Mouse (Mus musculus) ES-Bruce4 (cell line): ENCODE measurements around the gene Sox18. TPM values are rescaled to one million over a fixed set of nuclear protein-coding genes. Genes with fewer than 3 reads are reported as not detected.

Source experiments
- H3K27ac ChIP-seq: 2 replicates; pipeline ENCODE4 v1.5.1; 2012; ENCODE audit warnings: low read length, inconsistent platforms; ENCODE audit not compliant: insufficient read depth
- H3K27me3 ChIP-seq: 2 replicates; pipeline ENCODE4 v1.6.1; 2012; ENCODE audit warnings: mild to moderate bottlenecking, low read length, inconsistent platforms; ENCODE audit not compliant: control insufficient read depth, poor library complexity, insufficient read depth, severe bottlenecking
- H3K36me3 ChIP-seq: 2 replicates; pipeline ENCODE4 v1.6.1; 2012; ENCODE audit warnings: inconsistent platforms, mild to moderate bottlenecking, low read length, moderate library complexity; ENCODE audit not compliant: control insufficient read depth, poor library complexity, insufficient read depth, severe bottlenecking
- H3K4me1 ChIP-seq: one replicate; pipeline ENCODE4 v1.8.1; 2011; ENCODE audit warnings: low read length; ENCODE audit not compliant: control insufficient read depth, insufficient read depth
- H3K4me3 ChIP-seq: 2 replicates; pipeline ENCODE4 v1.5.1; 2011; ENCODE audit warnings: low read depth, mild to moderate bottlenecking, low read length
- H3K9ac ChIP-seq: 2 replicates; pipeline ENCODE4 v1.6.1; 2012; ENCODE audit warnings: low read depth, mild to moderate bottlenecking, inconsistent platforms; ENCODE audit not compliant: poor library complexity, severe bottlenecking
- H3K9me3 ChIP-seq: replicated peaks from 2 replicates; pipeline ENCODE4 v1.6.1; 2012; ENCODE audit warnings: mild to moderate bottlenecking, low read length, inconsistent platforms; ENCODE audit not compliant: control insufficient read depth, poor library complexity, insufficient read depth, severe bottlenecking
- CTCF ChIP-seq: IDR thresholded peaks from one replicate; pipeline ENCODE4 v1.8.1; 2011; ENCODE audit warnings: low read depth, low read length
- EP300 ChIP-seq: IDR thresholded peaks from 2 replicates; pipeline ENCODE4 v1.6.1; 2011; ENCODE audit warnings: low read depth, low read length; ENCODE audit not compliant: insufficient read depth
- POLR2A ChIP-seq: IDR thresholded peaks from one replicate; pipeline ENCODE4 v1.8.1; 2011; ENCODE audit warnings: low read length; ENCODE audit not compliant: insufficient read depth
- polyA plus RNA-seq: library from polyadenylated mRNA; stranded (reverse); fragments of >200 nt; gene quantifications from 2 replicates; pipeline ENCODE4 v1.2.4, GENCODE M21; 2011; ENCODE audit warnings: low read depth; ENCODE audit not compliant: missing spikeins, insufficient read depth, insufficient read length

Sox18 gene
- 0.49 and 0.68 TPM in 2 replicates for polyA plus RNA-seq

DNA sequence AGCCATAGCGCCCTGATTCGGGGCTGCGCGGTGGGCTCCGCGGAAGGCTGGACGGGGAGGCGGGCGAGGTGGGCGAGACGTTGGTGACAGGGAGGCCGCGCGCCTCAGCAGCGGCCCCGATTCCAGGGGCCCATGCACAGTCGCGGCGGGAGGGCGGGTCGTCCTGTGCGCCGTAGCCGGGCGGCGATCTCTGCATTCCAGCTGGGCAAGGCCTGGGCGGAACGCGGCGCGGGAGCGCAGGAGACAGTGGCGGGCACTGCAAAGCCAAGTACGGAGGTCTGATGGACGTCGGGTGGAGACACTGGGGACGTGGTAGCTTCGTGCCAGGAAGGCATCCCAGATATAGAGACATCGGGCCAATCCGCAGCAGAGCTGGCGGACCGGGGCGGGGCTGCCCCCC is at the start of gene Sox18:
TSS of gene Sox18 (minus strand) at position 315 of the 400 bp plus-strand sequence.
- Histone ChIP-seq H3K27me3 (peaks cover 2% of the 10 kb centered on the region; the same call in 1 of the 2 replicates), H3K27ac (no peak within 1 kb of the TSS)

DNA sequence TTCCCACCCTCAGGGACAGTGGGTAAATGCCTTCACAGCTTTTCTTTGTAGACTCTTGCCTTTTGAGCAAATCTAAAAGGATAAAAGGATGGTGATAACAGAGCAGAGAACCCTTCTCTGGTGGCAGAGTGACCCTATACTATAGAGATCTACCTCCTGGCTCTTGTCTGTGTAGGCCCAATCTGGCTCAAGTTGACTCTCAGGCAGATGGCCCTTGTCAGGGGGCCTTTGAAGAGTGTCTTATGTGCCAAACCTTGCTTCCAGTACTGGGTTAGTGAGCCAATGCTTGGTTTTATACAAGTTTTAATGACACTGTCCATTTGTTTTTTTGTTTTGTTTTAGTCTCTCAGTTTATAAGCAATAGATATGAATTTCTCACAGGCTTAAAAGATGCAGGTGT is 49.8 kb upstream of the Sox18 start:
- no peaks in the 10 kb centered on the region for H3K9me3 ChIP-seq

More for the DNA sequence above, at the start of gene Sox18:
- peak within 1 kb of the TSS; percentile 65 for H3K9ac ChIP-seq
- H3K36me3 ChIP-seq = no peaks in the 10 kb centered on the region
- peak within 1 kb of the TSS; percentile 58 for H3K4me3 ChIP-seq
- TF ChIP-seq CTCF (no peak), EP300 (no peak), POLR2A (no peak)
- no peaks in the 10 kb centered on the region for H3K9me3 ChIP-seq
- H3K4me1 ChIP-seq = no peaks in the 10 kb centered on the region

DNA sequence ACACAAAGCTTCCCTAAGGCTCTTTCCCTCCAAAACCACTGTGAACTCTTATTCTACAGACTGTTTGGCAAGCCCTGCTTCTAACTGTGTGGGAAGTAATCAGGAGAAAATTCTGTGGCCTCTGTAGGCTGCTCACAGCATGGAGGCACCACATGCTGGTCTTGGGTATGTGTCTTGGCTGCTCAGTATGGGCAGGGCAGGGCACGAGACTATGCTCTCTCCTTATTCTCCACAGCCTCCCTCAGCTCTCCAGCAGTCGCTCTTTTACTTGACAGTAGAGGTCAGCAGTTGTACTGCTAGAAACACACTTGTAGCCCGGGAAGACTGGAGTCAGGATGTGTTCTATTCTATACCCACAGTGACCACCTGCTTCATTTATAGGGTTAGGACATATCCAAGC is 48.6 kb upstream of the Sox18 start:
- Histone ChIP-seq H3K27me3 (no peaks in the 10 kb centered on the region), H3K36me3 (no peaks in the 10 kb centered on the region), H3K9me3 (no peaks in the 10 kb centered on the region), H3K27ac (no peak overlapping the region), H3K4me3 (no peak overlapping the region), H3K9ac (no peak overlapping the region), H3K4me1 (no peaks in the 10 kb centered on the region)
- TF ChIP-seq POLR2A = no peak
- TF ChIP-seq CTCF = no peak
- no peak for TF ChIP-seq EP300

More for the DNA sequence above, 49.8 kb upstream of the Sox18 start:
- H3K27me3 ChIP-seq = no peaks in the 10 kb centered on the region
- TF ChIP-seq EP300 = no peak
- no peak for TF ChIP-seq CTCF
- no peak for TF ChIP-seq POLR2A
- no peak overlapping the region for H3K4me3 ChIP-seq
- H3K4me1 ChIP-seq = no peaks in the 10 kb centered on the region
- no peak overlapping the region for H3K27ac ChIP-seq
- no peaks in the 10 kb centered on the region for H3K36me3 ChIP-seq
- no peak overlapping the region for H3K9ac ChIP-seq

DNA sequence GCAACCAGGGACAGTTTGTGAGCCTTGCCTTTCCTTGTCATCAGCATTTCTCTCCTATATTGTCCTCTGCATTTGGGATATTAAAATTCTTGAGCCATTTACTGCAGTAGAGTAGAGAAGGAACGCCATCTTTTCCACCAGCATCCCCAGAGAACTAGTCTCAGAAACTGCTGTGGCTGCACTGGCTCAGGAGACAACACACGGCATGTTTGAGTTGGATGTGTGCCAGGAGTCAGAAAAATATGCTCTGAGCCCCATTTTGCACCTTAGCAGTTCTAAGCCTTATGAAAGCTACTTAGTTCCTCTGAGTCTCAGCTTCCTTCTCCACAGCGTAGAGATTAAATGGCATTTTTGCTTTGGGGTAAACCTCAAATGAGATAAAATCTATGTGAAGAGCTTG is 45.6 kb upstream of the Sox18 start:
- Histone ChIP-seq H3K9ac (no peak overlapping the region), H3K4me3 (no peak overlapping the region), H3K36me3 (no peaks in the 10 kb centered on the region)

DNA sequence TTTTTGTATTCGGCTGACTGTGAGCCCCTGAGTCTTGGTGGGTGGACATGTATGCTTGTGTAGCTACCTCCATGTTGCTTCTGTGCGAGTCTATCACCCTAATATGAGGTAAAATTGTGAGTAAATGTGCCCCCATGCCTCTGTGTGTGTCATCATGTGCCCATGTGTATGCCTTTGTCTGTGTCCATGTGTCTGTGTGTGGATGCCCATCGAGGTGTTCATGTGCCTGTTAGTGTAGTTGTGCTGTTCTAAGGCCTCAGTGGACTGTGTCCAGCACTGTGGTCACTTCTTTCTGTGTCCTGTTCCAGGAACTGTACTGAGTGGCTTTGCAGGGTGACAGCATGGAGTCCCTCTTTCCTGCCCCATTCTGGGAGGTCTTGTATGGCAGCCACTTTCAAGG is 43.9 kb upstream of the Sox18 start:
- H3K27me3 ChIP-seq = no peaks in the 10 kb centered on the region
- H3K4me1 ChIP-seq = no peaks in the 10 kb centered on the region
- H3K4me3 ChIP-seq = no peak overlapping the region
- no peaks in the 10 kb centered on the region for H3K9me3 ChIP-seq
- H3K27ac ChIP-seq = no peak overlapping the region
- H3K36me3 ChIP-seq = no peaks in the 10 kb centered on the region
- TF ChIP-seq EP300 = no peak
- no peak for TF ChIP-seq CTCF
- H3K9ac ChIP-seq = no peak overlapping the region

More for the DNA sequence above, 45.6 kb upstream of the Sox18 start:
- Histone ChIP-seq H3K9me3 (no peaks in the 10 kb centered on the region), H3K27ac (no peak overlapping the region), H3K27me3 (no peaks in the 10 kb centered on the region), H3K4me1 (no peaks in the 10 kb centered on the region)
- no peak for TF ChIP-seq POLR2A
- TF ChIP-seq EP300 = no peak
- TF ChIP-seq CTCF = no peak

DNA sequence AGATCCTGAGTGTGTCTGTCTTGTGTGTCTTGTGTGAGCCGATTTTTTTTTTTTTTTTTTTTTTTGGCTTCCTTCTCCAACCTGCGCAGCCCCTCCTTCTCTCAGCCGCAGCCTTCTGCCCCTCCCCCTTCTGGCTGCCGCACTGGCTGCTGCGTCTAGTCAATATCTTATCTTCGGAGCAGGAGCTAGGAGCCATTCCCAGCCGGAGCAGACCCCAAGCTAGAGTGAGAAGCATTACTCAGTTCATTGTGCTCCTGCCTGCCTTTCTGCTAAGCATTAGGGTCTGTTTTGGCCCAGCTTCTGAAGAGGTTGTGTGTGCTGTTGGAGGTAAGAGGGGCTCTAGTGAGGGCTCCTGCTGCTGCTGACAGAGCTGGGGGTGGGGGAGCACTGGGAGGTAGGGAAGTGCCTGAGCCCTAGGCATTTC is 43.5 kb upstream of the Sox18 start, which contains the start of gene Oprl1:
TSS of gene Oprl1 (plus strand) at position 114 of the 424 bp plus-strand sequence.
- TF ChIP-seq EP300 (no peak), CTCF (no peak), POLR2A (no peak)
- H3K4me3 ChIP-seq = peak within 1 kb of the TSS; percentile 58
- no peaks in the 10 kb centered on the region for H3K36me3 ChIP-seq
- no peak within 1 kb of the TSS for H3K27ac ChIP-seq
- H3K9me3 ChIP-seq = no peaks in the 10 kb centered on the region
- H3K4me1 ChIP-seq = no peaks in the 10 kb centered on the region
- H3K9ac ChIP-seq = no peak within 1 kb of the TSS
- no peaks in the 10 kb centered on the region for H3K27me3 ChIP-seq
